Mouse (Mus musculus) G1E (cell line): ENCODE results near the gene Pdcd1.

Source experiments
- CTCF ChIP-seq: IDR thresholded peaks from 2 replicates; pipeline ENCODE4 v1.5.1; 2012; ENCODE audit warnings: low read depth, low read length, inconsistent platforms, mixed read lengths
- GATA1 ChIP-seq: IDR thresholded peaks from 2 replicates; pipeline ENCODE4 v1.6.1; 2012; ENCODE audit warnings: borderline replicate concordance, low read length, inconsistent platforms, mixed read lengths
- GATA2 ChIP-seq: IDR thresholded peaks from 2 replicates; pipeline ENCODE4 v1.6.1; 2012; ENCODE audit warnings: low read depth, low read length, inconsistent platforms, borderline replicate concordance
- POLR2AphosphoS5 ChIP-seq: IDR thresholded peaks from 2 replicates; pipeline ENCODE4 v1.6.1; 2012; ENCODE audit warnings: low read depth, low read length, inconsistent platforms; ENCODE audit not compliant: insufficient replicate concordance
- TAL1 ChIP-seq: conservative IDR thresholded peaks from 2 replicates; pipeline ENCODE4 v1.6.1; 2012; ENCODE audit warnings: low read depth, low read length, inconsistent platforms, mixed read lengths

GRCm38 (mm10) chr1:94057401-94057800 is 5.0 kb upstream of the Pdcd1 start:
- TF ChIP-seq CTCF, result no peak
- TF ChIP-seq TAL1, result no peak
- no peak for TF ChIP-seq GATA1
- no peak for TF ChIP-seq POLR2AphosphoS5
- TF ChIP-seq GATA2, result no peak
